Mouse (Mus musculus) CH12.LX (cell line): ENCODE measurements around the gene Eme2. TPM values are rescaled to one million over a fixed set of nuclear protein-coding genes. Genes with fewer than 3 reads are reported as not detected.
A peak's percentile ranks its signal among the peaks of the same experiment; 100 is the strongest.

Experiments used
- DNase-seq: peaks from one replicate; pipeline ENCODE4 v3.0.0-alpha.2; 2013; ENCODE audit errors: extremely low read depth
- H3K27ac ChIP-seq: 2 replicates; pipeline ENCODE4 v1.5.1; 2012; ENCODE audit warnings: low read depth, mild to moderate bottlenecking, control low read depth, moderate library complexity; ENCODE audit not compliant: insufficient read depth
- H3K27me3 ChIP-seq: replicated peaks from 2 replicates; pipeline ENCODE3; 2012; ENCODE audit warnings: inconsistent platforms
- H3K36me3 ChIP-seq, 2 experiments: replicated peaks in 1 of 2; 2 replicates each; pipeline versions ENCODE3 to v1.6.1; 2012; ENCODE audit warnings: inconsistent platforms in 1 of 2, low read length in 1 of 2, mild to moderate bottlenecking in 1 of 2, mixed read lengths in 1 of 2, moderate library complexity in 1 of 2; ENCODE audit not compliant: control insufficient read depth in 1 of 2, insufficient read depth in 1 of 2
- H3K4me1 ChIP-seq, 2 experiments: 2 replicates each; pipeline ENCODE4 v1.6.1; 2012; ENCODE audit warnings: inconsistent platforms in 1 of 2, moderate library complexity in 1 of 2; ENCODE audit not compliant: insufficient read depth in 2 of 2, control insufficient read depth in 1 of 2
- H3K4me2 ChIP-seq: 2 replicates; pipeline ENCODE4 v1.6.1; 2012; ENCODE audit warnings: low read depth, mild to moderate bottlenecking, control low read depth; ENCODE audit not compliant: poor library complexity, insufficient read depth, severe bottlenecking
- H3K4me3 ChIP-seq, 3 experiments: fragments of 150-350 bp in 1 of 3; sonication (generic) in 1 of 3; replicated peaks in 1 of 3; 2 replicates each; pipeline versions ENCODE3 to v1.5.1; 2011 to 2012; ENCODE audit warnings: low read depth in 2 of 3, low read length in 2 of 3, mild to moderate bottlenecking in 2 of 3, moderate library complexity in 2 of 3, control low read depth in 1 of 3, improper control_type of control experiment in 1 of 3, inconsistent platforms in 1 of 3, mixed read lengths in 1 of 3; ENCODE audit not compliant: poor library complexity in 1 of 3
- H3K79me2 ChIP-seq: replicated peaks from 2 replicates; pipeline ENCODE4 v1.6.1; 2012; ENCODE audit warnings: mild to moderate bottlenecking, moderate library complexity; ENCODE audit not compliant: control insufficient read depth, poor library complexity, insufficient read depth, severe bottlenecking; ENCODE audit errors: extremely low read depth
- H3K9ac ChIP-seq: 2 replicates; pipeline ENCODE4 v1.6.1; 2012; ENCODE audit warnings: low read depth, mild to moderate bottlenecking, control low read depth, moderate library complexity; ENCODE audit not compliant: insufficient read depth
- H3K9me3 ChIP-seq: replicated peaks from 2 replicates; pipeline ENCODE3; 2012; ENCODE audit warnings: low read length, inconsistent platforms, mixed read lengths
- CTCF ChIP-seq, 2 experiments: IDR thresholded peaks in 1 of 2; conservative IDR thresholded peaks in 1 of 2; 2 replicates each; pipeline ENCODE4 v1.5.1; 2011 to 2012; ENCODE audit warnings: low read depth in 2 of 2, low read length in 2 of 2, improper control_type of control experiment in 1 of 2, inconsistent platforms in 1 of 2, mild to moderate bottlenecking in 1 of 2, moderate library complexity in 1 of 2
- E2F4 ChIP-seq: IDR thresholded peaks from 2 replicates; pipeline ENCODE4 v1.6.1; 2011; ENCODE audit warnings: low read depth, low read length, improper control_type of control experiment; ENCODE audit not compliant: insufficient replicate concordance
- ELF1 ChIP-seq: IDR thresholded peaks from 2 replicates; pipeline ENCODE4 v1.6.1; 2014; ENCODE audit warnings: low read depth, mild to moderate bottlenecking, inconsistent platforms, low read length, improper control_type of control experiment
- IRF4 ChIP-seq: IDR thresholded peaks from 2 replicates; pipeline ENCODE4 v1.6.1; 2014; ENCODE audit warnings: low read depth, mild to moderate bottlenecking, inconsistent platforms, low read length, improper control_type of control experiment
- JUN ChIP-seq: IDR thresholded peaks from 2 replicates; pipeline ENCODE4 v1.6.1; 2011; ENCODE audit warnings: low read depth, mild to moderate bottlenecking, low read length, improper control_type of control experiment, moderate library complexity; ENCODE audit not compliant: insufficient read depth
- JUND ChIP-seq: conservative IDR thresholded peaks from 2 replicates; pipeline ENCODE4 v1.6.1; 2011; ENCODE audit warnings: low read depth, low read length, improper control_type of control experiment
- POLR2A ChIP-seq: IDR thresholded peaks from 2 replicates; pipeline ENCODE4 v1.6.1; 2011; ENCODE audit warnings: low read depth, mild to moderate bottlenecking, improper control_type of control experiment, low read length
- RCOR1 ChIP-seq: conservative IDR thresholded peaks from 2 replicates; pipeline ENCODE4 v1.6.1; 2012; ENCODE audit warnings: low read depth, mild to moderate bottlenecking, inconsistent platforms, low read length, improper control_type of control experiment
- SIN3A ChIP-seq: IDR thresholded peaks from 2 replicates; pipeline ENCODE4 v1.6.1; 2012; ENCODE audit warnings: low read length, improper control_type of control experiment, inconsistent platforms
- dilution Hi-C: fragments of 300-500 bp; cut with MboI; formaldehyde crosslinking; loops from 2 replicates; pipeline ENCODE4 v1.14.3; 2020; ENCODE audit warnings: low sequenced_read_pairs; ENCODE audit not compliant: extremely low pct_unique_long_range_greater_than_20kb, extremely low pct_ligation_motif_present
- in situ Hi-C: fragments of 300-500 bp; cut with MboI; formaldehyde crosslinking; loops from 3 replicates; pipeline ENCODE4 v1.14.3; 2019; ENCODE audit warnings: low sequenced_read_pairs, low pct_ligation_motif_present, low pct_unique_long_range_greater_than_20kb, mixed read lengths
- polyA plus RNA-seq: library from polyadenylated mRNA; unstranded; fragments of >175 nt; gene quantifications from 2 replicates; pipeline ENCODE4 v1.2.1, GENCODE M21; 2012; ENCODE audit warnings: low read depth; ENCODE audit not compliant: insufficient read length
- total RNA-seq, 2 experiments: library from RNA; depleted of rRNA; stranded (reverse); fragments of 300-350 nt in 1 of 2; fragments of >200 nt in 1 of 2; gene quantifications; 2 replicates each; pipeline ENCODE4 v1.2.3; 2012 to 2014

The Eme2 gene
- total and polyA plus RNA-seq, 3 experiments = 12.7 to 19.7 (median 16.9) TPM

DNA sequence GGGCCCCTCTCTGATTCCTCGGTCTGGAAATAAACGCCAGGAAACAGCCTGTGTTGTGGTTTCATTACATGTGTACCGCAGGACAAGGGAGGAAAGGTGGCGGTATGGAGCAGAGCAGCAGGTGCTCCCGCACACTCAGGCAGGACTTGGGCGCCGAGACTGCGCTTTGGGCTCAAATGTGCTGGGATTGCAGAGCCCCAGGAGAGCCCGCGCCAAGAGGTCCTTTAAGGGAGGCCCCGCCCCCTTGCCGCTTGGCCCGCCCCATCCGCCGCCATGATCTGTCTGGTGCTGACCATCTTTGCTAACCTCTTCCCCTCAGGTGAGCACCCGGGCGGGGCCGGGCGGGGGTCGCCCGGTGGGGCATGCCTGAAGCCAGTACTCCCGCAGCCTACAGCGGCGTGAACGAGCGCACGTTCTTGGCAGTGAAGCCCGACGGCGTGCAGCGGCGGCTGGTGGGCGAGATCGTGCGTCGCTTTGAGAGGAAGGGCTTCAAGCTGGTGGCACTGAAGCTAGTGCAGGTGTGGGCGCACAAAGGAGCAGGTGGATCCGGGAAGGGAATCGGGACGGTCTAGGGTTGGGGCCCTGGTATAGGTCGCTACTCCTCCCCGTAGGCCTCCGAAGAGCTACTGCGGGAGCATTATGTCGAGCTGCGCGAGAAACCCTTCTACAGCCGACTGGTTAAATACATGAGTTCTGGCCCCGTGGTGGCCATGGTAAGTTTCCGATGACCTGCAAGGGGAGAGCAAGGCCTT lies 1.5 kb upstream of the Eme2 start, which contains the start of gene Nme3:
TSS of gene Nme3 (plus strand) at position 260 of the 752 bp plus-strand sequence.
- Histone ChIP-seq H3K4me2 (peak within 1 kb of the TSS; percentile 91), H3K4me3 (peak within 1 kb of the TSS; percentile 83 to 94 (median 92)), H3K79me2 (peaks cover 15% of the 10 kb centered on the region), H3K4me1 (peaks cover 12 to 54% of the 10 kb centered on the region in 2 experiments), H3K36me3 (peaks cover 67 to 72% of the 10 kb centered on the region in 2 experiments), H3K9ac (peak within 1 kb of the TSS; percentile 74), H3K27ac (peak within 1 kb of the TSS; percentile 68), H3K9me3 (no peaks in the 10 kb centered on the region), H3K27me3 (no peaks in the 10 kb centered on the region)
- TF ChIP-seq JUN (no peak), POLR2A (peak; percentile 42; the same call in 1 of the 2 replicates), SIN3A (peak; percentile 53; the same call in 1 of the 2 replicates)
- in situ Hi-C loops (no loop called here), dilution Hi-C loops (no loop called here)
- DNase-seq = peak; percentile 73

DNA sequence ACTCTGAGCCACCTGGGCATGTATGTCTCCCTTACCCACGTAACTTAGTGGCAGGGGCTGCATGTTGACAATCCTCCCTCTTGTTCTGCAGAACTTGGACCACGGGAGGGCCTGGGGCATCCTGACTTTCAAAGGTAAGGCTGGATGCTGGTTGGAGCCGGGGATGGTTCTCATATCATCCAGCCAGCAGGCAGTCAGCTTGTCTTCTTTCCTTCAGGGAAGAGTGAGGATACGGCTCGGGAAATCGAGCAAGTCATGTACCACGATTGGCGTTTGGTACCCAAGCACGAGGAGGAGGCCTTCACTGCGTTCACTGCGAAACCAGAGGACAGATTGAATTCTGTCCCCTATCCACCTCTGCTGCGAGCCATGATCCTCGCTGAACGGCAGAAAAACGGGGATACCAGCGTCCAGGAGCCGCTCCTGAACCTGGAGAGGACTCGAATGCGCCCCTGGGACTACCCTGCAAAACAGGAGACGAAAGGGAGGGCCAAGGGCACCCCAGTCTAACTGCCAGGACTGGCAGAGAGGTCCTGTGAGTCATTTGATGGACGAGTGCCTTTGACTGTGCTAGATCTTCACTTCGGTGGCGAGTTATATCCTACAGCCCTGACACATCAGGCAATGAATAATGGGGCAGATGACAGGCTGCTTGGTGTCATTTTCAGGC lies 819 bp upstream of the Eme2 start:
- TF ChIP-seq E2F4 (no peak), JUN (no peak), RCOR1 (no peak), ELF1 (no peak), IRF4 (no peak), SIN3A (0 out of 2 replicates have a peak, but pooled peaks have one; percentile 10), CTCF (conservative IDR thresholded peaks at IDR 0.05 in 1 of 2, IDR thresholded peaks at IDR 0.05 in 1 of 2; ENCODE audit: low read depth in 2 of 2, low read length in 2 of 2) (no peak), JUND (no peak)
- H3K36me3 ChIP-seq = peaks cover 67 to 72% of the 10 kb centered on the region in 2 experiments
- in situ Hi-C loops = no loop called here
- H3K4me3 ChIP-seq = peak overlapping the region; percentile 83 to 94 (median 92)
- dilution Hi-C loops = no loop called here
- H3K4me2 ChIP-seq = peak overlapping the region; percentile 91
- H3K9me3 ChIP-seq = no peaks in the 10 kb centered on the region
- H3K79me2 ChIP-seq = peaks cover 15% of the 10 kb centered on the region
- peak overlapping the region; percentile 68 for H3K27ac ChIP-seq
- H3K27me3 ChIP-seq = no peaks in the 10 kb centered on the region
- H3K4me1 ChIP-seq = peaks cover 15 to 61% of the 10 kb centered on the region in 2 experiments
- peak; percentile 27 for DNase-seq
- H3K9ac ChIP-seq = peak overlapping the region; percentile 74
